In genomic region chr13:51017727-51018321, GRCm38 (mm10) we compare ENCODE assay signal across 8 mouse cellular contexts.
DNase-seq lines count a peak whose midpoint lies in the region; ATAC-seq and TF ChIP-seq lines count a peak whose summit lies in the region.

No protein-coding gene starts in this region.

- ATAC-seq in heart, postnatal 0 days (ENCODE audit: insufficient read depth, low read depth): peak; percentile 78
- peak; percentile 64 for ATAC-seq in limb, embryonic 13.5 days (ENCODE audit: low FRiP score, low read depth)
- ATAC-seq in activated CD4-positive, CD25-positive, alpha-beta regulatory T cell, adult 4 months: no peak
- no peak for ATAC-seq in monocyte, adult 5-6 weeks (replicated peaks; ENCODE audit: insufficient number of reproducible peaks, low FRiP score, low TSS enrichment, poor library complexity, severe bottlenecking)
- no peak for ATAC-seq in megakaryocyte-erythroid progenitor cell, adult 5-6 weeks (replicated peaks; ENCODE audit: low FRiP score, low TSS enrichment, poor library complexity, severe bottlenecking)

- H3K36me3 ChIP-seq in heart, postnatal 0 days (replicated peaks; ENCODE audit: control insufficient read depth, insufficient read depth, low read length): no peaks in the 10 kb centered on the region
- no peaks in the 10 kb centered on the region for H3K36me3 ChIP-seq in limb, embryonic 13.5 days

- TF ChIP-seq POLR2A in brain, embryonic 14.5 days (IDR thresholded peaks at IDR 0.05; ENCODE audit: borderline replicate concordance, extremely low read depth, insufficient read depth, insufficient read length, poor library complexity, severe bottlenecking): no peak

- H3K4me1 ChIP-seq in heart, postnatal 0 days (ENCODE audit: control insufficient read depth, insufficient read depth): peaks cover 15% of the 10 kb centered on the region
- peaks cover 59% of the 10 kb centered on the region for H3K4me1 ChIP-seq in limb, embryonic 13.5 days

- no peak overlapping the region for H3K4me3 ChIP-seq in heart, postnatal 0 days (ENCODE audit: low read depth, low read length)
- no peak overlapping the region for H3K4me3 ChIP-seq in limb, embryonic 13.5 days

- no peak overlapping the region for H3K9ac ChIP-seq in heart, postnatal 0 days (replicated peaks; ENCODE audit: low read depth, low read length)
- no peak overlapping the region for H3K9ac ChIP-seq in limb, embryonic 13.5 days

- H3K27me3 ChIP-seq in heart, postnatal 0 days (ENCODE audit: control insufficient read depth, insufficient read depth, low read length): no peaks in the 10 kb centered on the region
- H3K27me3 ChIP-seq in limb, embryonic 13.5 days: no peaks in the 10 kb centered on the region

- 12% methylated on average over 10 of the region's 10 CpGs for WGBS in heart, postnatal 0 days
- WGBS in limb, embryonic 13.5 days: 8% methylated on average over 10 of the region's 10 CpGs

- peak overlapping the region; percentile 58 for H3K27ac ChIP-seq in heart, postnatal 0 days (ENCODE audit: low read depth)
- peak overlapping the region; percentile 84 for H3K27ac ChIP-seq in limb, embryonic 13.5 days

- no peak overlapping the region for H3K4me2 ChIP-seq in heart, postnatal 0 days (ENCODE audit: low read depth, low read length)
- H3K4me2 ChIP-seq in limb, embryonic 13.5 days (replicated peaks): peak overlapping the region; percentile 7; the same call in 1 of the 2 replicates

- no peak; the same call in 1 of the 2 replicates for TF ChIP-seq EP300 in heart, postnatal 0 days (IDR thresholded peaks at IDR 0.05; ENCODE audit: low read depth)

- peak; percentile 8 for DNase-seq in 3T3-L1 (ENCODE audit: low read depth, low spot score)
- peak; percentile 6 for DNase-seq in brain, embryonic 14.5 days (ENCODE audit: low read depth)
- DNase-seq in heart, postnatal 0 days (ENCODE audit: low spot score): peak; percentile 76
- DNase-seq in cerebellum, postnatal 4 days (ENCODE audit: low spot score in 2 of 2): no peak

- TF ChIP-seq CTCF in brain, embryonic 14.5 days (IDR thresholded peaks at IDR 0.05; ENCODE audit: borderline replicate concordance, extremely low read depth, insufficient read depth, insufficient read length): no peak
- TF ChIP-seq CTCF in heart, postnatal 0 days (IDR thresholded peaks at IDR 0.05; ENCODE audit: low read depth): no peak

- no peaks in the 10 kb centered on the region for H3K9me3 ChIP-seq in heart, postnatal 0 days (replicated peaks; ENCODE audit: control insufficient read depth, low read length)
- no peaks in the 10 kb centered on the region for H3K9me3 ChIP-seq in limb, embryonic 13.5 days

Comparison
In these comparisons a context has a peak if more than half of its experiments do, and no peak if none do; other contexts are left out.
1. DNase-seq: peak in 3T3-L1 (single experiment), brain, embryonic 14.5 days (single experiment) and heart, postnatal 0 days (single experiment); none in cerebellum, postnatal 4 days (0 of 2).
2. ATAC-seq: peak in heart, postnatal 0 days (single experiment) and limb, embryonic 13.5 days (single experiment); none in activated CD4-positive, CD25-positive, alpha-beta regulatory T cell, adult 4 months (single experiment), monocyte, adult 5-6 weeks (single experiment) and megakaryocyte-erythroid progenitor cell, adult 5-6 weeks (single experiment).